Mouse (Mus musculus) stomach, postnatal 0 days (tissue): ENCODE measurements around the gene Car4. TPM values are rescaled to one million over a fixed set of nuclear protein-coding genes. Genes with fewer than 3 reads are reported as not detected.

Experiments used
- ATAC-seq: fragments of 200-750 bp; cut with Nextera tagmentation; 2 replicates; pipeline ENCODE4 v1.8.0; 2017; ENCODE audit not compliant: low FRiP score, low TSS enrichment
- DNase-seq: peaks from one replicate; pipeline ENCODE4 v3.0.0-alpha.2; 2016; ENCODE audit warnings: low spot score
- H3K27ac ChIP-seq: fragments of 300-500 bp; sonication (generic); replicated peaks from 2 replicates; pipeline ENCODE4 v1.5.1; 2014; ENCODE audit warnings: mild to moderate bottlenecking, control low read depth
- H3K27me3 ChIP-seq: fragments of 300-500 bp; sonication (generic); 2 replicates; pipeline ENCODE4 v1.6.1; 2014; ENCODE audit warnings: low read length; ENCODE audit not compliant: control insufficient read depth, insufficient read depth
- H3K36me3 ChIP-seq: fragments of 300-500 bp; sonication (generic); 2 replicates; pipeline ENCODE4 v1.6.1; 2014; ENCODE audit warnings: low read length, mixed read lengths; ENCODE audit not compliant: control insufficient read depth, insufficient read depth
- H3K4me1 ChIP-seq: fragments of 300-500 bp; sonication (generic); replicated peaks from 2 replicates; pipeline ENCODE4 v1.6.1; 2014; ENCODE audit warnings: antibody characterized with exemption; ENCODE audit not compliant: control insufficient read depth, insufficient read depth
- H3K4me2 ChIP-seq: fragments of 300-500 bp; sonication (generic); replicated peaks from 2 replicates; pipeline ENCODE4 v1.6.1; 2014; ENCODE audit warnings: low read depth, mild to moderate bottlenecking, control low read depth, moderate library complexity
- H3K4me3 ChIP-seq: fragments of 300-500 bp; sonication (generic); 2 replicates; pipeline ENCODE4 v1.5.1; 2014; ENCODE audit warnings: low read depth, low read length, control low read depth
- H3K9ac ChIP-seq: fragments of 300-500 bp; sonication (generic); 2 replicates; pipeline ENCODE4 v1.6.1; 2014; ENCODE audit warnings: mild to moderate bottlenecking, low read length, control low read depth, mixed read lengths
- H3K9me3 ChIP-seq: fragments of 300-500 bp; sonication (generic); 2 replicates; pipeline ENCODE4 v1.6.1; 2016; ENCODE audit warnings: low read length; ENCODE audit not compliant: control insufficient read depth
- CTCF ChIP-seq: IDR thresholded peaks from 2 replicates; pipeline ENCODE4 v1.5.1; 2016; ENCODE audit warnings: antibody characterized with exemption, low read depth, mild to moderate bottlenecking, moderate library complexity
- EP300 ChIP-seq: optimal IDR thresholded peaks from 2 replicates; pipeline ENCODE3; 2016; ENCODE audit warnings: antibody characterized with exemption
- WGBS: fragments of 180-500 bp; shearing (Covaris S2); extraction: QIAGEN DNeasy Blood & Tissue Kit; methylation state at CpG from one replicate; pipeline ENCODE4 v1.1.7; 2014; 5-methylcytosine and 5-hydroxymethylcytosine counted together
- polyA plus RNA-seq: library from polyadenylated mRNA; unstranded; fragments of >200 nt; fragmentation: Nextera tagmentation; extraction: Ambion mirVana; gene quantifications from 2 replicates; pipeline ENCODE4 v1.2.1, GENCODE M21; 2015

Car4 gene
- polyA plus RNA-seq, 1 experiment from 2014 or later, result 1.5 TPM

- Histone ChIP-seq H3K4me1 (no peaks in the 10 kb centered on the region), H3K4me3 (no peak overlapping the region), H3K9me3 (no peaks in the 10 kb centered on the region), H3K9ac (no peak overlapping the region), H3K27ac (no peak overlapping the region), H3K36me3 (no peaks in the 10 kb centered on the region), H3K27me3 (no peaks in the 10 kb centered on the region), H3K4me2 (no peak overlapping the region)
- WGBS, result 51% methylated on average over 5 of the region's 5 CpGs
- ATAC-seq (no peak), DNase-seq (no peak)
- TF ChIP-seq EP300 (no peak), CTCF (no peak)
Observed at GRCm38 (mm10) chr11:84973661-84974060, 16.1 kb downstream of the Car4 start.

GRCm38 (mm10) chr11:84974582-84974981 lies 17.0 kb downstream of the Car4 start:
- H3K9me3 ChIP-seq, result no peaks in the 10 kb centered on the region
- ATAC-seq, result no peak
- H3K4me2 ChIP-seq, result no peak overlapping the region
- no peak for TF ChIP-seq CTCF
- TF ChIP-seq EP300, result no peak
- no peak overlapping the region for H3K4me3 ChIP-seq
- no peak overlapping the region for H3K9ac ChIP-seq
- no peaks in the 10 kb centered on the region for H3K4me1 ChIP-seq
- no peaks in the 10 kb centered on the region for H3K27me3 ChIP-seq
- 46% methylated on average over 7 of the region's 7 CpGs for WGBS
- no peaks in the 10 kb centered on the region for H3K36me3 ChIP-seq
- no peak for DNase-seq
- H3K27ac ChIP-seq, result no peak overlapping the region

- no peaks in the 10 kb centered on the region for H3K9me3 ChIP-seq
- DNase-seq (no peak), ATAC-seq (no peak)
- H3K4me1 ChIP-seq, result no peaks in the 10 kb centered on the region
- no peak overlapping the region for H3K9ac ChIP-seq
- no peak overlapping the region for H3K27ac ChIP-seq
- TF ChIP-seq CTCF, result no peak
- no peak for TF ChIP-seq EP300
- WGBS, result 71% methylated on average over 3 of the region's 3 CpGs
- no peak overlapping the region for H3K4me3 ChIP-seq
- H3K36me3 ChIP-seq, result no peaks in the 10 kb centered on the region
- no peaks in the 10 kb centered on the region for H3K27me3 ChIP-seq
- H3K4me2 ChIP-seq, result no peak overlapping the region
Observed at GRCm38 (mm10) chr11:84976706-84977105, 19.1 kb downstream of the Car4 start.

- TF ChIP-seq EP300, result no peak
- H3K27ac ChIP-seq, result no peak overlapping the region
- no peak overlapping the region for H3K4me3 ChIP-seq
- DNase-seq (no peak), ATAC-seq (no peak)
- H3K4me2 ChIP-seq, result no peak overlapping the region
- H3K4me1 ChIP-seq, result no peaks in the 10 kb centered on the region
- no peaks in the 10 kb centered on the region for H3K27me3 ChIP-seq
- no peaks in the 10 kb centered on the region for H3K9me3 ChIP-seq
- no peak overlapping the region for H3K9ac ChIP-seq
- 67% methylated on average over 3 of the region's 3 CpGs for WGBS
- no peaks in the 10 kb centered on the region for H3K36me3 ChIP-seq
Observed at GRCm38 (mm10) chr11:84977385-84977952, 19.9 kb downstream of the Car4 start.

- H3K27me3 ChIP-seq, result no peaks in the 10 kb centered on the region
- no peak for ATAC-seq
- H3K4me3 ChIP-seq, result no peak overlapping the region
- DNase-seq, result peak; percentile 39
- no peaks in the 10 kb centered on the region for H3K36me3 ChIP-seq
- H3K4me2 ChIP-seq, result no peak overlapping the region
- H3K4me1 ChIP-seq, result no peaks in the 10 kb centered on the region
- TF ChIP-seq CTCF (peak; percentile 63), EP300 (no peak)
- WGBS, result 59% methylated on average over 2 of the region's 2 CpGs
- H3K27ac ChIP-seq, result no peak overlapping the region
- no peak overlapping the region for H3K9ac ChIP-seq
- no peaks in the 10 kb centered on the region for H3K9me3 ChIP-seq
Observed at GRCm38 (mm10) chr11:84978113-84978512, 20.5 kb downstream of the Car4 start.

- no peak for TF ChIP-seq CTCF
- no peak for TF ChIP-seq EP300
- no peaks in the 10 kb centered on the region for H3K4me1 ChIP-seq
Observed at GRCm38 (mm10) chr11:84979351-84979750, 21.8 kb downstream of the Car4 start.

More at GRCm38 (mm10) chr11:84979351-84979750, 21.8 kb downstream of the Car4 start:
- Histone ChIP-seq H3K9ac (no peak overlapping the region), H3K36me3 (no peaks in the 10 kb centered on the region), H3K4me3 (no peak overlapping the region), H3K4me2 (no peak overlapping the region), H3K27me3 (no peaks in the 10 kb centered on the region), H3K27ac (no peak overlapping the region), H3K9me3 (no peaks in the 10 kb centered on the region)
- ATAC-seq (no peak), DNase-seq (no peak)
- WGBS, result 31% methylated on average over 1 of the region's 1 CpGs
